Mouse (Mus musculus): ENCODE results near the gene Gm44805. TPM values are rescaled to one million over a fixed set of nuclear protein-coding genes. Genes with fewer than 3 reads are reported as not detected.
"Not testable (repeated sequence)": the region's sequence is repeated elsewhere in the genome, so short reads cannot be mapped to it uniquely, and the experiment has no call there.

The Gm44805 gene
- polyA plus RNA-seq, 1 experiment from 2014 or later, result not detected

- Histone ChIP-seq H3K4me1 (ENCODE audit: control insufficient read depth, insufficient read depth, low read length) (peaks cover 3% of the 10 kb centered on the region), H3K4me3 (ENCODE audit: low read depth, low read length) (no peak overlapping the region), H3K9me3 (ENCODE audit: control insufficient read depth, low read length) (no peaks in the 10 kb centered on the region), H3K27me3 (replicated peaks; ENCODE audit: control insufficient read depth, insufficient read depth, low read length) (no peaks in the 10 kb centered on the region), H3K36me3 (ENCODE audit: control insufficient read depth, insufficient read depth, low read length) (no peaks in the 10 kb centered on the region), H3K4me2 (ENCODE audit: low read depth, low read length) (no peak overlapping the region), H3K9ac (ENCODE audit: low read depth, low read length) (no peak overlapping the region), H3K27ac (replicated peaks; ENCODE audit: low read depth, low read length) (no peak overlapping the region)
- no peak for DNase-seq (ENCODE audit: low spot score)
- ATAC-seq (ENCODE audit: low read depth), result no peak
- 100% methylated on average over 2 of the region's 2 CpGs for WGBS
Measured at GRCm38 (mm10) chr7:19688611-19689010, 7.4 kb upstream of the Gm44805 start.

DNA sequence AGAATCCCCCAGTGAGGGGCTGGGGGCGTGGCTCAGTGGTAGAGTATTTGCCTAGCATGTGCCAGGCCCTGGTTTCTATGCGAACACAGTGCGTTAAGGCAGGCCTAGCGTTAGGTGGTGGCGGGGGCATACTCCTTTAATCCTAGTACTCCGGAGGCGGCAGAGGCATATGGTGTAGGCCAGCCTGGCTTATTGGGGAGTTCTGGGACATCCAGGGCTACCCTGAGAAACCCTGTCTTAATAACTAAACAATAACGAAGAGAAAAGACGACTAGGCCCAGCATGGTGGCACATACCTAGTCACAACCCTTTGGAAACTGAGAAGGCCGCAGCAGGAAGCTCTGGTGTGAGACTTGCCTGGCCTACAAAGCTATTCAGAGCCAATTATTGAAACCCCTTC lies 6.9 kb upstream of the Gm44805 start:
- no peak for DNase-seq (ENCODE audit: low spot score)
- Histone ChIP-seq H3K27ac (replicated peaks; ENCODE audit: low read depth, low read length) (no peak overlapping the region), H3K27me3 (replicated peaks; ENCODE audit: control insufficient read depth, insufficient read depth, low read length) (no peaks in the 10 kb centered on the region), H3K4me3 (ENCODE audit: low read depth, low read length) (no peak overlapping the region), H3K4me2 (ENCODE audit: low read depth, low read length) (no peak overlapping the region), H3K36me3 (ENCODE audit: control insufficient read depth, insufficient read depth, low read length) (no peaks in the 10 kb centered on the region), H3K4me1 (ENCODE audit: control insufficient read depth, insufficient read depth, low read length) (no peaks in the 10 kb centered on the region; the same call in none of the 2 replicates), H3K9ac (ENCODE audit: low read depth, low read length) (no peak overlapping the region), H3K9me3 (ENCODE audit: control insufficient read depth, low read length) (no peaks in the 10 kb centered on the region)
- 94% methylated on average over 10 of the region's 10 CpGs for WGBS
- ATAC-seq (ENCODE audit: low read depth), result no peak

DNA sequence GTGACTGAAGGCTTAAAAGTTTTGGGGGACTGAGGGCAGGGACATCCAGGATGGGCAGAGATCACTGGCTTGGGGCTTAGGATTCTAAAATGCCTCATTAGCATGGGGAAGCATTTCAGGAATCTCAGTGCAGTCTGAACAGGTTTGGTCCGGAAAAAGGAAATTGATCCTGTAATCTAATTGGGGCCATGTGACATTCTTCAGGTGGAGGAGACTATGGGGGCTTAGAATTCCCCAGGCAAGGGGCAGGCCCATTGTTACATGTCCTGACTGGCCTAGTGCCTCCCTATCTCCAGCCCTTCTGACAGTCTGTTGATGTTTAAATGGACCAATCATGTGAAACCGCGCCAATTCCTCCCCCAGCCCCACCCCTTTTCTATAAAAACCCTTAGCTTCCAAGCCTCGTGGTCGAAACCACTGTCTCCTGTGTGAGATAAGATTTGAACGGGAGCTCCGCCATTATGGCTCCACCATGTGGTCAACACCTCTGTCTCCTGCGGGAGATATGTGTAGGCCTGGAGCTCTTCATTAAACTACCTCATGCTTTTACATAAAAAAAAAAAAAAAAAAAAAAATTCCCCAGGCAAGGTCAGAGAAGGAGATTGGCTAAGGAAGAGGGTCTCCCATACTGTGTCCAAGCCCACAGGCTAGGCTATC lies 5.8 kb upstream of the Gm44805 start:
- not testable (repeated sequence) for H3K27me3 ChIP-seq (replicated peaks; ENCODE audit: control insufficient read depth, insufficient read depth, low read length); H3K36me3 ChIP-seq (ENCODE audit: control insufficient read depth, insufficient read depth, low read length); H3K4me3 ChIP-seq (ENCODE audit: low read depth, low read length); H3K27ac ChIP-seq (replicated peaks; ENCODE audit: low read depth, low read length); H3K4me1 ChIP-seq (ENCODE audit: control insufficient read depth, insufficient read depth, low read length); H3K4me2 ChIP-seq (ENCODE audit: low read depth, low read length); H3K9me3 ChIP-seq (ENCODE audit: control insufficient read depth, low read length); H3K9ac ChIP-seq (ENCODE audit: low read depth, low read length)
- peak; percentile 81 for ATAC-seq (ENCODE audit: low read depth)
- peak; percentile 58 for DNase-seq (ENCODE audit: low spot score)
- 55% methylated on average over 8 of the region's 8 CpGs for WGBS

- Histone ChIP-seq H3K36me3 (ENCODE audit: control insufficient read depth, insufficient read depth, low read length) (no peaks in the 10 kb centered on the region), H3K9me3 (ENCODE audit: control insufficient read depth, low read length) (no peaks in the 10 kb centered on the region), H3K4me3 (ENCODE audit: low read depth, low read length) (no peak overlapping the region), H3K4me1 (ENCODE audit: control insufficient read depth, insufficient read depth, low read length) (no peaks in the 10 kb centered on the region; the same call in 1 of the 2 replicates), H3K9ac (ENCODE audit: low read depth, low read length) (no peak overlapping the region), H3K4me2 (ENCODE audit: low read depth, low read length) (no peak overlapping the region), H3K27ac (replicated peaks; ENCODE audit: low read depth, low read length) (no peak overlapping the region), H3K27me3 (replicated peaks; ENCODE audit: control insufficient read depth, insufficient read depth, low read length) (no peaks in the 10 kb centered on the region)
- no peak for DNase-seq (ENCODE audit: low spot score)
- WGBS, result 82% methylated on average over 6 of the region's 6 CpGs
- peak; percentile 7; the same call in 1 of the 2 replicates for ATAC-seq (ENCODE audit: low read depth)
Measured at GRCm38 (mm10) chr7:19686521-19686920, 5.3 kb upstream of the Gm44805 start.

GRCm38 (mm10) chr7:19685374-19685773 lies 4.2 kb upstream of the Gm44805 start:
- 65% methylated on average over 4 of the region's 4 CpGs for WGBS
- no peak overlapping the region for H3K4me3 ChIP-seq (ENCODE audit: low read depth, low read length)
- H3K9me3 ChIP-seq (ENCODE audit: control insufficient read depth, low read length), result no peaks in the 10 kb centered on the region
- DNase-seq (ENCODE audit: low spot score), result no peak
- H3K27ac ChIP-seq (replicated peaks; ENCODE audit: low read depth, low read length), result no peak overlapping the region
- H3K27me3 ChIP-seq (replicated peaks; ENCODE audit: control insufficient read depth, insufficient read depth, low read length), result no peaks in the 10 kb centered on the region
- H3K4me1 ChIP-seq (ENCODE audit: control insufficient read depth, insufficient read depth, low read length), result no peaks in the 10 kb centered on the region; the same call in 1 of the 2 replicates
- no peaks in the 10 kb centered on the region for H3K36me3 ChIP-seq (ENCODE audit: control insufficient read depth, insufficient read depth, low read length)
- no peak for ATAC-seq (ENCODE audit: low read depth)
- H3K9ac ChIP-seq (ENCODE audit: low read depth, low read length), result no peak overlapping the region
- no peak overlapping the region for H3K4me2 ChIP-seq (ENCODE audit: low read depth, low read length)

- H3K9me3 ChIP-seq (ENCODE audit: control insufficient read depth, low read length), result no peaks in the 10 kb centered on the region
- no peak overlapping the region for H3K27ac ChIP-seq (replicated peaks; ENCODE audit: low read depth, low read length)
- 65% methylated on average over 6 of the region's 6 CpGs for WGBS
- H3K4me3 ChIP-seq (ENCODE audit: low read depth, low read length), result no peak overlapping the region
- H3K36me3 ChIP-seq (ENCODE audit: control insufficient read depth, insufficient read depth, low read length), result no peaks in the 10 kb centered on the region
- H3K27me3 ChIP-seq (replicated peaks; ENCODE audit: control insufficient read depth, insufficient read depth, low read length), result no peaks in the 10 kb centered on the region
- H3K9ac ChIP-seq (ENCODE audit: low read depth, low read length), result no peak overlapping the region
- no peaks in the 10 kb centered on the region; the same call in 1 of the 2 replicates for H3K4me1 ChIP-seq (ENCODE audit: control insufficient read depth, insufficient read depth, low read length)
- DNase-seq (ENCODE audit: low spot score) (no peak), ATAC-seq (ENCODE audit: low read depth) (no peak)
- no peak overlapping the region for H3K4me2 ChIP-seq (ENCODE audit: low read depth, low read length)
Measured at GRCm38 (mm10) chr7:19683771-19684201, 2.6 kb upstream of the Gm44805 start.

- no peak for ATAC-seq (ENCODE audit: low read depth)
- Histone ChIP-seq H3K27ac (replicated peaks; ENCODE audit: low read depth, low read length) (no peak overlapping the region), H3K4me3 (ENCODE audit: low read depth, low read length) (no peak overlapping the region)
Measured at GRCm38 (mm10) chr7:19682979-19683378, 1.8 kb upstream of the Gm44805 start.

GRCm38 (mm10) chr7:19680702-19681101 lies 521 bp downstream of the Gm44805 start:
- Histone ChIP-seq H3K4me2 (ENCODE audit: low read depth, low read length) (no peak overlapping the region), H3K36me3 (ENCODE audit: control insufficient read depth, insufficient read depth, low read length) (no peaks in the 10 kb centered on the region), H3K9ac (ENCODE audit: low read depth, low read length) (no peak overlapping the region), H3K4me1 (ENCODE audit: control insufficient read depth, insufficient read depth, low read length) (no peaks in the 10 kb centered on the region; the same call in 1 of the 2 replicates), H3K27ac (replicated peaks; ENCODE audit: low read depth, low read length) (no peak overlapping the region), H3K4me3 (ENCODE audit: low read depth, low read length) (no peak overlapping the region), H3K27me3 (replicated peaks; ENCODE audit: control insufficient read depth, insufficient read depth, low read length) (no peaks in the 10 kb centered on the region), H3K9me3 (ENCODE audit: control insufficient read depth, low read length) (no peaks in the 10 kb centered on the region)
- ATAC-seq (ENCODE audit: low read depth), result no peak
- DNase-seq (ENCODE audit: low spot score), result no peak
- WGBS, result 79% methylated on average over 2 of the region's 2 CpGs

More at GRCm38 (mm10) chr7:19682979-19683378, 1.8 kb upstream of the Gm44805 start:
- H3K27me3 ChIP-seq (replicated peaks; ENCODE audit: control insufficient read depth, insufficient read depth, low read length), result no peaks in the 10 kb centered on the region
- no peaks in the 10 kb centered on the region for H3K9me3 ChIP-seq (ENCODE audit: control insufficient read depth, low read length)
- no peaks in the 10 kb centered on the region for H3K36me3 ChIP-seq (ENCODE audit: control insufficient read depth, insufficient read depth, low read length)
- WGBS, result 47% methylated on average over 3 of the region's 3 CpGs
- H3K9ac ChIP-seq (ENCODE audit: low read depth, low read length), result no peak overlapping the region
- no peak overlapping the region for H3K4me2 ChIP-seq (ENCODE audit: low read depth, low read length)
- no peaks in the 10 kb centered on the region; the same call in 1 of the 2 replicates for H3K4me1 ChIP-seq (ENCODE audit: control insufficient read depth, insufficient read depth, low read length)
- DNase-seq (ENCODE audit: low spot score), result no peak

DNA sequence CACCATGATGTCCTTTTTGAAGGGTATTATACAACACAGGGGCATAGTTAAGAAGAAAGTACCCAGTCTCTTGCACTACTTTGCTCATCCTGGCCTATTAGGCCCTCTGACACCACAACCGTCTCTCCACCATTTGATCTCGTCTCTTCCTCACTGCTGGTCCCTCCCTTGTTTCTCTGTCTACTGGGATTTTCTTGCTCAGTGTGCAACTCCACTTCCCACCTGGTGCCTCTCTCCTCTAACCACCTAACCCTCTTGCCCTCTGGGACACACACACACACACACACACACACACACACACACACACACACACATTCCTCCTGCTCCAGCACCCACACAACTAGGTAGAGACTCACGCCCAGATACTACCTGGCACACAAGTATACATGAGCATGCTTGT lies 2.3 kb downstream of the Gm44805 start:
- Histone ChIP-seq H3K36me3 (ENCODE audit: control insufficient read depth, insufficient read depth, low read length) (no peaks in the 10 kb centered on the region), H3K4me3 (ENCODE audit: low read depth, low read length) (no peak overlapping the region), H3K27me3 (replicated peaks; ENCODE audit: control insufficient read depth, insufficient read depth, low read length) (no peaks in the 10 kb centered on the region), H3K27ac (replicated peaks; ENCODE audit: low read depth, low read length) (no peak overlapping the region), H3K9ac (ENCODE audit: low read depth, low read length) (no peak overlapping the region), H3K4me1 (ENCODE audit: control insufficient read depth, insufficient read depth, low read length) (no peaks in the 10 kb centered on the region; the same call in 1 of the 2 replicates), H3K9me3 (ENCODE audit: control insufficient read depth, low read length) (no peaks in the 10 kb centered on the region), H3K4me2 (ENCODE audit: low read depth, low read length) (no peak overlapping the region)
- no peak for DNase-seq (ENCODE audit: low spot score)
- WGBS, result 89% methylated on average over 3 of the region's 3 CpGs
- no peak for ATAC-seq (ENCODE audit: low read depth)
